ENCODE assay signal across 8 mouse cellular contexts in the genomic region with DNA sequence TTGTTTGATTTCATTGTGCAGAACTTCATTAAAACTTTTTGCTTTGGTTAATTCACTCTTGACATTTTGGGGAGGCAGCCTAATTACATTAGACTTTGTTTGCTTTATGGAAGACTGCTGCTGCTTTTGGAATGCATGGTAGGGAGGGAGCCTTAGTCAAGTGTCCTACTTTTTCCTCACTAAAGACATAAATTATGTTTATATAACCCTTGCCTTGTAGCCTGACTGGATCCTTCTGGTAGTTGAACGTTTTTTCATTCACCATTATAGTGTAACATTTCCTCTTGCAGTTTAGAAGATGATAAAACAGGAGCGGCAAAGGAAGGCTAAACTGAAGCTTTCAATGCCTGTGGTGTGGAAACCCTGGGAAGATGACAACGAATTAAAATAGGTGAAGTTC. TPM values are rescaled to one million over a fixed set of nuclear protein-coding genes. Genes with fewer than 3 reads are reported as not detected.
DNase-seq lines count a peak whose midpoint lies in the region; ATAC-seq and TF ChIP-seq lines count a peak whose summit lies in the region.

No protein-coding gene starts in this region.

- H3K36me3 ChIP-seq in kidney, embryonic 15.5 days, result no peaks in the 10 kb centered on the region
- no peaks in the 10 kb centered on the region for H3K36me3 ChIP-seq in embryonic facial prominence, embryonic 10.5 days (replicated peaks)
- no peaks in the 10 kb centered on the region for H3K36me3 ChIP-seq in intestine, embryonic 14.5 days (ENCODE audit: control insufficient read depth, insufficient read depth, low read length)
- H3K36me3 ChIP-seq in midbrain, postnatal 0 days (ENCODE audit: insufficient read depth, low read length), result no peaks in the 10 kb centered on the region

- peak; percentile 71 for ATAC-seq in kidney, embryonic 15.5 days (replicated peaks; ENCODE audit: low FRiP score)
- no peak for ATAC-seq in intestine, embryonic 14.5 days (replicated peaks; ENCODE audit: low FRiP score, low TSS enrichment, low read depth)
- no peak for ATAC-seq in midbrain, postnatal 0 days (ENCODE audit: low FRiP score)

- no peak for TF ChIP-seq CTCF in midbrain, postnatal 0 days (IDR thresholded peaks at IDR 0.05)

- WGBS in kidney, embryonic 15.5 days, result 2% methylated on average over 3 of the region's 3 CpGs
- 10% methylated on average over 3 of the region's 3 CpGs for WGBS in embryonic facial prominence, embryonic 10.5 days
- 4% methylated on average over 3 of the region's 3 CpGs for WGBS in intestine, embryonic 14.5 days
- WGBS in midbrain, postnatal 0 days, result 4% methylated on average over 3 of the region's 3 CpGs

- H3K27me3 ChIP-seq in kidney, embryonic 15.5 days, result no peaks in the 10 kb centered on the region
- no peaks in the 10 kb centered on the region for H3K27me3 ChIP-seq in embryonic facial prominence, embryonic 10.5 days (replicated peaks; ENCODE audit: low read depth, poor library complexity, severe bottlenecking)
- no peaks in the 10 kb centered on the region for H3K27me3 ChIP-seq in intestine, embryonic 14.5 days (replicated peaks; ENCODE audit: control insufficient read depth, insufficient read depth, low read length)
- no peaks in the 10 kb centered on the region for H3K27me3 ChIP-seq in midbrain, postnatal 0 days (ENCODE audit: insufficient read depth, low read length)

- H3K27ac ChIP-seq in kidney, embryonic 15.5 days, result peak overlapping the region; percentile 97
- peak overlapping the region; percentile 97 for H3K27ac ChIP-seq in embryonic facial prominence, embryonic 10.5 days (replicated peaks)
- peak overlapping the region; percentile 85; the same call in 1 of the 2 replicates for H3K27ac ChIP-seq in intestine, embryonic 14.5 days (ENCODE audit: low read depth)
- peak overlapping the region; percentile 76 for H3K27ac ChIP-seq in midbrain, postnatal 0 days (ENCODE audit: low read depth, low read length)

- DNase-seq in kidney, postnatal 4 days, result no peak
- no peak for DNase-seq in embryonic facial prominence, embryonic 10.5 days (ENCODE audit: low spot score)
- no peak for DNase-seq in intestine, embryonic 14.5 days (ENCODE audit: low spot score)
- DNase-seq in midbrain, postnatal 0 days (ENCODE audit: low spot score), result no peak
- DNase-seq in thymus, adult 18-20 months, result no peak
- no peak for DNase-seq in thymus, postnatal 25 days
- no peak for DNase-seq in gastrocnemius, adult 18-20 months (ENCODE audit: low spot score)

- no peaks in the 10 kb centered on the region for H3K9me3 ChIP-seq in kidney, embryonic 15.5 days (replicated peaks)
- no peaks in the 10 kb centered on the region for H3K9me3 ChIP-seq in embryonic facial prominence, embryonic 10.5 days
- no peaks in the 10 kb centered on the region for H3K9me3 ChIP-seq in intestine, embryonic 14.5 days (ENCODE audit: control insufficient read depth, low read length)
- no peaks in the 10 kb centered on the region for H3K9me3 ChIP-seq in midbrain, postnatal 0 days (ENCODE audit: low read length)

- peak overlapping the region; percentile 71 for H3K4me3 ChIP-seq in kidney, embryonic 15.5 days (replicated peaks)
- peak overlapping the region; percentile 91 for H3K4me3 ChIP-seq in embryonic facial prominence, embryonic 10.5 days
- peak overlapping the region; percentile 82 for H3K4me3 ChIP-seq in intestine, embryonic 14.5 days (ENCODE audit: low read depth, low read length)
- H3K4me3 ChIP-seq in midbrain, postnatal 0 days (ENCODE audit: low read depth, low read length), result peak overlapping the region; percentile 86

- peak overlapping the region; percentile 85 for H3K9ac ChIP-seq in kidney, embryonic 15.5 days
- peak overlapping the region; percentile 78 for H3K9ac ChIP-seq in intestine, embryonic 14.5 days (ENCODE audit: low read length)
- H3K9ac ChIP-seq in midbrain, postnatal 0 days (replicated peaks; ENCODE audit: low read length, poor library complexity, severe bottlenecking), result peak overlapping the region; percentile 96; the same call in 1 of the 2 replicates

- H3K4me2 ChIP-seq in kidney, embryonic 15.5 days, result peak overlapping the region; percentile 74
- H3K4me2 ChIP-seq in intestine, embryonic 14.5 days (ENCODE audit: low read length), result peak overlapping the region; percentile 76
- peak overlapping the region; percentile 84 for H3K4me2 ChIP-seq in midbrain, postnatal 0 days (ENCODE audit: low read depth, low read length, poor library complexity, severe bottlenecking)

- H3K4me1 ChIP-seq in kidney, embryonic 15.5 days, result peaks cover 28% of the 10 kb centered on the region
- H3K4me1 ChIP-seq in embryonic facial prominence, embryonic 10.5 days, result peaks cover 27% of the 10 kb centered on the region
- H3K4me1 ChIP-seq in intestine, embryonic 14.5 days (replicated peaks; ENCODE audit: control insufficient read depth, insufficient read depth, low read length), result peaks cover 19% of the 10 kb centered on the region
- no peaks in the 10 kb centered on the region for H3K4me1 ChIP-seq in midbrain, postnatal 0 days (ENCODE audit: insufficient read depth, low read length)

RNA-seq across cellular contexts. Expression of gene Vwa8, which starts 0.4 kb away (rescaled TPM):
- polyA plus RNA-seq in kidney, embryonic 15.5 days (2015; fragmentation: Nextera tagmentation; extraction: Ambion mirVana), result 13.3 and 14.6 TPM in 2 replicates
- polyA plus RNA-seq in embryonic facial prominence, embryonic 10.5 days (2016; fragmentation: Nextera tagmentation; extraction: Ambion mirVana), result 7.1 and 7.4 TPM in 2 replicates
- polyA plus RNA-seq in intestine, embryonic 14.5 days (2014; fragmentation: Nextera tagmentation; extraction: Ambion mirVana), result 13.3 and 14.4 TPM in 2 replicates
- 18.1 and 19.5 TPM in 2 replicates for total RNA-seq in midbrain, postnatal 0 days (2014; rRNA removed)
- 7.1 and 8.1 TPM in 2 replicates for polyA plus RNA-seq in midbrain, postnatal 0 days (2015; fragmentation: Nextera tagmentation; extraction: Ambion mirVana)
- total RNA-seq in gastrocnemius, adult 18-20 months (2021), result 10 to 100 TPM; 70.0 to 84.6 TPM
